Mouse (Mus musculus) E14TG2a.4 (cell line): ENCODE measurements around the gene Cpt2.

Experiments
- CTCF ChIP-seq: conservative IDR thresholded peaks from 2 replicates; pipeline ENCODE4 v1.5.1; 2014; ENCODE audit warnings: low read length
- NANOG ChIP-seq: IDR thresholded peaks from 2 replicates; pipeline ENCODE4 v1.6.1; 2014; ENCODE audit warnings: borderline replicate concordance, low read length, mixed read lengths

GRCm38 (mm10) chr4:107955691-107956090 is 32.3 kb upstream of the Cpt2 start:
- no peak for TF ChIP-seq CTCF
- TF ChIP-seq NANOG: no peak
